Mouse (Mus musculus) urinary bladder, postnatal 10 days (tissue): ENCODE data around the gene Crygb.
"Not testable (repeated sequence)": the region's sequence is repeated elsewhere in the genome, so short reads cannot be mapped to it uniquely, and the experiment has no call there.

ENCODE experiments used
- DNase-seq: peaks from one replicate; pipeline ENCODE4 v3.0.0; 2022; ENCODE audit warnings: low spot score

The Crygb gene

DNA sequence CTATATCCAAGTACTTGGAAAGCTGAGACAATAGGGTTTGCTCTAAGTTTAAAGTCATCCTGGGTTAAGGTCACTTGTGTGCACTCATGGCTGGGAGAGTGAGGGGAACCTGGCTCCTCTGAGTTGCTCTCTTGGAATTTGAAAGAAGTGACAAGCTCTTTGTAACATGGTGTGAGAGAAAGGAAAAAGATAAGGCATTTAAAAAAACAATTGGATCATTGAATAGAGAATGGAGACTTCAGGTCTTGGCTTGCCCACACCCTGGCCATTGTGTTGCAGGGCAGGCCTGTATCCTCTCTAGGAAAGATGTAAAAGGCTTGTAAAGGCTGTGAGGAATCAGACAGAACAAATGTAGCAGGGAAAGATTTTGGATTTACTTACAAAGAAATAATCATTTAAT, 14.2 kb downstream of the Crygb start:
- DNase-seq, result no peak

DNA sequence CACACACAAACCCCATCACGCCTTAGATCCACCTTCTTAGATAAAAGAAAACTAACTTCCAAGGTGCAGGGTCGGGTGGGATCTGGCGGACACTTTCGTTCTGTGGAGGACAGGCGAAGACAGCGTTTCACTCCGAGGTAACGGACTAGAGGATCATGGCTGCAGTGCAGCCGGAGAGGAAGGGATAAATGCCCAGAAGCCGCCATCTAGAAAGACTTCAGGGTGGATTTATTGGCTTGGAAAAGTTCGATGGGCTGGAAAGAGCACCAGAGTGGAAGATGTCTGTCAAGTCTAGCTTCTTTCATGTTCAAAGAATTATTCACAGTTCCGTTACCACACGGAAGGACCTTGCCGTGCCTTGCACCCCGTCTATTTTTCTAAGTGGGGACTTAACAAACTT, 17.9 kb downstream of the Crygb start:
- no peak for DNase-seq

DNA sequence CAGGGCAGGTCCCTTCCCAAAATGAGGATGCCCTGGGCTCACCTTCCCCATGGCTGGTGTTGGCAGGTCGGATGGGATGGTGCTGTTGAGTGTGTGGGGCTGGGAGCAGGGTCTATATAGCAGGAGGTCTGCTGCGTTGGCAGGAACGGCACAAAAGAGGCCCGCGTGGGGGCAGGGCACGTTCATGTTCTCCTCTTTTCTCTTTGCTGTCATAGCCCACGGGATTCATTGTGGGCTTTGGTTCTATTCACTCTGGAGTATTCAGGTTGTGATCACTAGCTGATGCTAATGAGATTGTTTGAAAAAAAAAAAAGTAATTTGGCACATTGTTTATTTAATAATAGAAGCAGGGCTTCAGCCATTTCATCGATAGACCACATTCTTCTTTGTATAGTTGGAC, 18.7 kb downstream of the Crygb start, which contains the start of gene Crygd:
Gene Crygd, minus strand, starts transcription at position 101 of the 400 bp plus-strand sequence.
- no peak for DNase-seq

DNA sequence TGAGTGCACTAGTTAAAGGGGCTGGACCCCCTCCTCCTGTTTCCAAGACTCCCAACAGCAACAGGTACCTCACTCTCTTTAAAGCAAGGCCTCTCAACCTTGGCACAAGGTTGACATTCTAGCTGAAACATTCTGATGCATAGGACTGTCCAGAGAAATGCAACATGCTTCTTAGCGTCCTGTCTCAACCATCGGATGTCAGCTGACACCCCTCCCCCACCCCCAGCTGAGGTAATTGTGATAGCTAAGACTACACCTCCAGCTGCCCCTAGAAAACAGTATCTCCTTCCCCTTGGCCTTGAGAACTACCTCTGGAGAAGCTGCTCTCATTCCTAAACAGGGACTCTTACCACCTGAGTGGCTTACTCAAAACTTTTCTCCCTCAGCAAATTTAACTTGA, 29.9 kb downstream of the Crygb start:
- no peak for DNase-seq

DNA sequence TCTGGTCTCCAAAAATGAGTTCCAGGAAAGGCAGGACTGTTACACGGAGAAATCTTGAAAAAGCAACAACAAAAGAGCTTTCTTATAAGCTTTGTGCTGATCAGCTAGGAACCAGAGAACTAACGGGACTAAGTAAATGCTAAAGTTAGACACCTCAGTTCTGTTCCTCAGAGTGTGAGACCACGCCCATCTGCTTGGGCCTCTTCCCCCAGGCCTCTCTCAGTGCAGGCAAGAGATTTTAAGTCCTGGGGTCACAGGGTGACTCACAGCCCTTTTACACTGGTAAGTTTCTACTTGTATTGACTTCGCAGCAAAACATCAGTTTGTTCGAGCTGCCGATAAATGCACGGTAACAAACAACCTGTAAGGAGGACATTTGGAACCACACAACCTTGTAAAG, 30.4 kb downstream of the Crygb start:
- DNase-seq, result no peak

DNA sequence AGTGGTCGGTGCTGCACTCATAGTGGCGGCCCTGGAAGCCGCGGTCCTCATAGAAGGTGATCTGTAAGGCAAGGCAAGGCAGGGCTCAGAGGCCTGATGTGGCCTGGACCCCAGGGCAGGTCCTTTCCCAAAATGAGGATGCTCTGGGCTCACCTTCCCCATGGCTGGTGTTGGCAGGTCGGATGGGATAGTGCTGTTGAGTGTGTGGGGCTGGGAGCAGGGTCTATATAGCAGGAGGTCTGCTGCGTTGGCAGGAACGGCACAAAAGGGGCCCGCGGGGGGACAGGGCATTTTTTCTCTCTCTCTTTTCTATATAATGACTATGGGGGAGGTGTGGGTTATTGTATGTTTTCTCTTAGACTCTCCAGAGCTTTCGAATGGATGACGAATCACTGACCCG, 31.1 kb downstream of the Crygb start, which contains the start of gene Cryge:
Gene Cryge, minus strand, starts transcription at position 198 of the 400 bp plus-strand sequence.
- not testable (repeated sequence) for DNase-seq

DNA sequence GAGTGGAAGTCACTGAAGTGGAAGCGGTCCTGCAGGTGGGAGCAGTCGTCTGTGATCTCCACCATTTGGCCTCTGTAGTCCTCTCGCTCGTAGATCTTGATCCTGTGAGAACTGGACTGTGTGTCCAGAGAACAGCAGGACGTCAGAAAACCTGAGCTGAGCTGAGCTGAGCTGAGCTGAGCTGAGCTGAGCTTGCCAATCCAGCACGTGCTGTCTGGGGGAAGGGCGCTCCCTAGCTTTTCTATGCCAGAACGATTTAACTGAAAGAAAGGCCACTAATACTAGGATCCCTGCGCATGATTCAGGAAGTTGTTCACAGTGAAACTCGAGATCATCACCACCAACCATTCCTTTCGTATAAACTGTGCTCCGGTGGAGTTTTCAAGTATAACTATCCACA, 33.3 kb downstream of the Crygb start:
- no peak for DNase-seq

DNA sequence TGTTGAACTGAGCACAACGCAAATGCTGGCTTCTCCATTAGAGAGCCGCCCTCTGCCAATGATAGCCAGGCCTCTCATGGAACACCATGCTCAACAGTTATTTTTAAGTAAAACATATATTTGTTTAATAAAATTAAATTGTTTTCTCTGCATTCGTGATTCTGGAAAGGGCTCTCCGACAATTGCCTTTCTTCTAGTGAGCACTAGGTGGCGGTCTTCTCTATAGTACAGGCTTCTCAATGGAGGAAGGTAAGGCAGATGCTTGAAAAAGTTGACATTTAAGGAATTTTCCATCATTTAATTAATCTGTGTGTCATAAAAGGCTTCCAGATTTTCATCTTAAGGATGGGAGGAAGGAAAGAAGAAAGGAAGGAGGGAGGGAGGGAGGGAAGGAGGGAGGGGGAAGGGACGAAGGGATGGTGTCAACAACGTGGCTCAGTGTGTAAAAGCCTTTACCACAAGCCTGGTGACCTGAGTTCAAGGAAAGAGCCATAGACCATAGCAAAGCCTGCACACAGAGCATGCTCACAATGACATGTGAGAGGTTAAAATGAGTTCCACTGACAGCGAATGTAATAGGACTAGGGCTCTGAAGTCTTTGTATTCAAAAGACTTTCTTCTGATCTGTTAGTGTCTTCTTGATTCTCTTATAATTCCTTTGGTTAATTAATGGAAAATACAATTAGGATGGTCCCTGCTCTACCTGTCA, 35.5 kb downstream of the Crygb start:
- DNase-seq, result no peak

DNA sequence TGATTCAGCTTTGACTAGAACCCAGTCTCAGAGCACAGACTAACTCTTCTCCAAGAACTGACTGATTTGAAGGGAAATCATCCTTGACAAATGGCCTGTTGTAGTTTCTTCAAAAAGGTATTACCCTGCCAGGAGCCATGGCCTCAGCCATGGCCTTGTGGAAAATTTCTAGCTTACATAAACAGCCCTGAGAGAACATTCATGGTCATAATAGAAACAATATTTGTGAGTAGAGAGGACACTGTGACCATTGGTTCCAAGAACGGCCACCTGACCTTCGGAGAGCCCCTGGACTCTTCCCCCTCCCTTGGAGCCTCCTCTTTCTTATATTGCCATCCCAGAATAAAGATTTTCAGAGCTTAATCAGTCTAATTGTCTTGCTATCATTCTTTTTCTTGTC, 38.7 kb downstream of the Crygb start:
- DNase-seq, result no peak

DNA sequence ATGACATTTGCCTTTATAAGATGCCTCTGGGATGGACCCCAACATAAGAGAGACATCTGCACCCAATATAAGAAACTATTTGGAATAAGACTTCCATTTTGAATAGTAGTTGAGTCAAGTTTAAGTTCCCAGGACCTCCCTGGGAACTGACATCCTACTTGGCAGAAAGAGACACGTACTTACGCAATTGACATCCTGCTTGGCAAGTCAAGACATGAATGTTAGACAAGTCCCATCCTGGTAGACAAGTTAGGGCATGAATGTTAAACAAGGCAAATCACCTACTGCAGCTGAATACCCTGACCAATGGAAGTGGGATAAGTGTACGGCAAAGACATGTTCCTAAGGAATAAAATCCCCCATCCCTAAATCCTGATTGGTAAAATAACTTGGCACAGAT, 40.3 kb downstream of the Crygb start:
- DNase-seq, result no peak

DNA sequence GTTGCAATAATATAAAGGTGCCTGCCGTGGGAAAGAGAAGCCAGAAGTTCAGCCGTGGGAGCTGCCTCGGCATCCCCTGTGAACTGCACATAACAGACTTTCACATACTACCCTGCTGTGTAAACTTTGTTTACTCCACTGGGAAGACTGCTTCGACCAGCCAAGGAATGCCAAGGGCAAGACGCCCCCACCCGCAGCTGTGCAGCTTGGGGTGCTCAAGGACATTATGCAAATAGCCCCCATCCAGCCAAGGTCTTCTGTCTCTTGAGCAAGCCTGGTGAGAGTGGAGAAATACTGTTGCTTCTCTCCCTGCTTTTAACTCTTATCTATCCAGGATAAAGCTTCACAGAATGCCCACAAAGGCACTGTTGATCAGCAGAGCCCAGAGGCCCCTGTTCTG, 41.3 kb downstream of the Crygb start:
- no peak for DNase-seq

DNA sequence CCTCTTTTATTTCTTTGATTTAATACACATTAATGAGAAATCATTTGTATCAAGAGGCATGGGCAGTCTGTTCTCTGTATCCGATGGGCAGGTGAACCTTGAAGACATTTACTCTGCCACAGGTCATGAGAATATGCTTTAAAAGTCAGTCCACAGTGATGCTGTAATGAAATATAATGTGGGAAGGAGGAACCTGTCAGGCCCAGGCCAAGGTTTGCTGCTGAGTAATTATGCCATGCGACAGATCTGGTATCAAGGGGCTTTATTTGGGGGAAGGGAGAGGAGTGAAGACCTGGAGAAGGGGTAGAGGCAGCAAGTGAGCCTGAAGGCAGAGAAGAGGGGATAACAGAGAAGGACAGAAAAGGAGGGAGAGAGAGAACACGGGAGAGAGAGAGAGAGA, 42.4 kb downstream of the Crygb start:
- no peak for DNase-seq

DNA sequence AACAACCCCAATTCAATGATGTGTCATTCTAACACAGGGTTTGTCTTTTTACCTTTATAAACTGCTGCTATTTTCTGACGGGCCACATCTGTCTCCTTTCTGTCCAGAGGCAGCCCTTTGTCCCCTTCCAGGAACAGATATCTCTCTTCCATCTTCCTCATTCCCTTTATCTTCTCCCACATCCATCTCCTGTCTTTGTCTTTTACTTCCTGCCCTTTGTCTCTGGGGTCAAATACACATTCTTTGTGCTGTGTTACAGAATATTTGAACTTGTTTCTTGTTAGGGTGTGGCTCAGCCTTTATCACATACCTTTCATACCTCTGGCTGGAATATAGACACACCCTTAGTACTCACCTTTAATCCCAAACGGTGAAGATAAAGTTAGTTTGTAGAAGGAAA, 44.5 kb downstream of the Crygb start:
- no peak for DNase-seq

DNA sequence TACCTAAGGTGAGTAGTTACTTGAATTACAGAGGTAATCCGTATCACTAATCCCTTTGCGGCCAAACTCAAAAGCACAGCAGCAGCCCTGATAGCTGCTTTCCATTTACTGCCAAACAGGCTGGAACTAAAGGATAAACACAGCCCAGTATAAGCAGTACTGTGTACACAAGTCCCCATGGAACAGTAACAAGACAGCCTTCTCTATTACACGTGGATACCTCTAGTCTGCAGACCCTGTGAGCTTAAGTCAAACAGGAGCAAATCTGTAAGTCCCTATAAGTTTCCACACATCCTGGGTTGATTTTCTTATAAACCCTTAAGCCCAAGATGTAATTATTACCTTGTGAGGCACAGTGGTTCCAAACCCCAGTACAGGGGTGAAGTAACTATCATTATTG, 46.6 kb downstream of the Crygb start:
- DNase-seq, result no peak

DNA sequence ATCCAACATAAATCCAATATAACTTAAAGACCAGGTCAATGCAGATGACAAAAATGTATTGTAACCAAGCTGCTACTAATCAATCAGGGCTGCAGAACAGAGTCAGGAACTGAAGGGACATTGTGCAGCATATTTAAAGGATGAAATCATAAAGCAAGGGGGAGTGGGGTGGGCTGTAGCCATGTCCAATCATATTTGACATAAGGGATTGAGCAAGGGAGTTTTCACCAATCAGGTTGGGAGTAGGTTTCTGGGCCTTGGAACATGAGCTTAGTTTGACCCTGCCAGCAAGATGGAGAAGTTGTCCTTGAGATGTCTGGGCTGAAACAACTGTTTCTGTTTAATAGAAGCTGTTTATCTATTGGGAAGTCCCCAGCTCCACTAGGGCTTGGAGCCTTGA, 49.4 kb downstream of the Crygb start, which contains the start of gene Akr1cl:
Gene Akr1cl, minus strand, starts transcription at position 119 of the 400 bp plus-strand sequence.
- no peak for DNase-seq
